Mouse (Mus musculus) liver, postnatal 0 days (tissue): ENCODE data around the gene Mical3. TPM values are rescaled to one million over a fixed set of nuclear protein-coding genes. Genes with fewer than 3 reads are reported as not detected.
A peak's percentile ranks its signal among the peaks of the same experiment; 100 is the strongest.

ENCODE experiments used
- ATAC-seq: fragments of 200-750 bp; cut with Nextera tagmentation; 2 replicates; pipeline ENCODE4 v1.8.0; 2017; ENCODE audit warnings: mild to moderate bottlenecking, moderate library complexity
- DNase-seq: peaks from one replicate; pipeline ENCODE4 v3.0.0-alpha.2; 2016
- H3K27ac ChIP-seq: fragments of 300-500 bp; sonication (generic); 2 replicates; pipeline ENCODE4 v1.5.1; 2014; ENCODE audit warnings: antibody characterized with exemption, moderate library complexity, mild to moderate bottlenecking, low read depth
- H3K27me3 ChIP-seq: fragments of 300-500 bp; sonication (generic); 2 replicates; pipeline ENCODE4 v1.6.1; 2014; ENCODE audit warnings: low read length, control low read depth, mixed read lengths; ENCODE audit not compliant: insufficient read depth
- H3K36me3 ChIP-seq: fragments of 300-500 bp; sonication (generic); replicated peaks from 2 replicates; pipeline ENCODE4 v1.6.1; 2014; ENCODE audit warnings: mild to moderate bottlenecking, control low read depth, low read length, moderate library complexity, mixed read lengths; ENCODE audit not compliant: insufficient read depth
- H3K4me1 ChIP-seq: fragments of 300-500 bp; sonication (generic); 2 replicates; pipeline ENCODE4 v1.6.1; 2014; ENCODE audit warnings: antibody characterized with exemption, mild to moderate bottlenecking, control low read depth; ENCODE audit not compliant: insufficient read depth
- H3K4me2 ChIP-seq: fragments of 300-500 bp; sonication (generic); 2 replicates; pipeline ENCODE4 v1.6.1; 2014; ENCODE audit warnings: low read depth, mild to moderate bottlenecking, low read length, moderate library complexity, mixed read lengths
- H3K4me3 ChIP-seq: fragments of 300-500 bp; sonication (generic); 2 replicates; pipeline ENCODE4 v1.5.1; 2014; ENCODE audit warnings: low read depth, low read length
- H3K9ac ChIP-seq: fragments of 300-500 bp; sonication (generic); replicated peaks from 2 replicates; pipeline ENCODE4 v1.6.1; 2014; ENCODE audit warnings: mild to moderate bottlenecking, moderate library complexity
- H3K9me3 ChIP-seq: fragments of 300-500 bp; sonication (generic); 2 replicates; pipeline ENCODE4 v1.6.1; 2016; ENCODE audit warnings: mild to moderate bottlenecking, control low read depth, low read length, mixed read lengths
- CTCF ChIP-seq: sonication (generic); IDR thresholded peaks from 2 replicates; pipeline ENCODE4 v1.5.1; 2016; ENCODE audit warnings: antibody characterized with exemption, low read depth
- EP300 ChIP-seq: IDR thresholded peaks from 2 replicates; pipeline ENCODE4 v1.6.1; 2016; ENCODE audit warnings: antibody characterized with exemption, low read depth, mild to moderate bottlenecking
- WGBS: fragments of 180-500 bp; shearing (Covaris S2); extraction: QIAGEN DNeasy Blood & Tissue Kit; methylation state at CpG from one replicate; pipeline ENCODE4 v1.1.7; 2014; ENCODE audit not compliant: insufficient replicate concordance; 5-methylcytosine and 5-hydroxymethylcytosine counted together
- polyA plus RNA-seq: library from polyadenylated mRNA; unstranded; fragments of >200 nt; fragmentation: Nextera tagmentation; extraction: Ambion mirVana; gene quantifications from 2 replicates; pipeline ENCODE4 v1.2.1, GENCODE M21; 2015

Mical3 gene
- polyA plus RNA-seq, 1 experiment from 2014 or later: 4.5 TPM

DNA sequence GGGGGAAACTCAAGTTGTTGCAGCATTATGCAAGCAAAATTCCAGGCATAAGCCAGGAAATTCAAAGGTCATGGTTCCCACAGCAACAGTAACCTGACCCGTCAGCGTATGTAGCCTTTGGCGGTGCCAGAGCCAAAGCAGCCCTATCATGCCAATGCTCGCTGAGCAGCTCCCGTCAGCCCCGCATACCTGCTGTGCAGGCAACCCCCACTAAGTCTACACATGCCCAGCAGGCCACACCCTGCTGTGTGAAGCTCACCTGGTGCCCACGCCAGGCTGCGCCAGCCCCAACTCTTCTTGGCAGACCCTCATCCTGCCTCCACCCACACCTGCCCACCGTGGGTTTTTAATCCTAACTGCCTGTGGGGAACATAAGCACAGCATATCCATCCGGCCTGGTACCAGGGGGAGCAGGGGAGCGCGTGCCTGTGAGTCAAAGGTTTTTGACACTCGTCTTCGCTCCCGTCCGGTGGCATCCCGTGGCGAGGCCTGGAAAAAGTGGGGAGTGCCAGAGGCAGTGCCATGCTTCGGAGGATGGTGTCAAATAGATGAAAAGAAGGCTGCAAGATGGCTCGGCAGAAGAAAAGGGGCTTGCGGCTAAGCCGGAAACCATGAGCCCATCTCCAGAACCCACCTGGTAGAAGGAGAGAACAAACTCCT is 43.1 kb downstream of the Mical3 start:
- no peak overlapping the region for H3K9ac ChIP-seq
- no peak overlapping the region for H3K4me2 ChIP-seq
- H3K27me3 ChIP-seq: no peaks in the 10 kb centered on the region
- peak overlapping the region; percentile 40; the same call in 1 of the 2 replicates for H3K27ac ChIP-seq
- H3K4me3 ChIP-seq: no peak overlapping the region
- no peaks in the 10 kb centered on the region for H3K36me3 ChIP-seq
- no peaks in the 10 kb centered on the region for H3K9me3 ChIP-seq
- no peak for TF ChIP-seq EP300
- no peak for TF ChIP-seq CTCF
- WGBS: 77% methylated on average over 22 of the region's 22 CpGs
- ATAC-seq (peak; percentile 45), DNase-seq (no peak)
- peaks cover 72% of the 10 kb centered on the region for H3K4me1 ChIP-seq

GRCm38 (mm10) chr6:121087127-121087526 is 43.7 kb downstream of the Mical3 start:
- H3K4me3 ChIP-seq: no peak overlapping the region
- H3K9ac ChIP-seq: no peak overlapping the region
- TF ChIP-seq CTCF: no peak
- no peak for TF ChIP-seq EP300
- no peak for DNase-seq
- no peaks in the 10 kb centered on the region for H3K27me3 ChIP-seq
- H3K27ac ChIP-seq: no peak overlapping the region
- no peak overlapping the region for H3K4me2 ChIP-seq
- WGBS: 73% methylated on average over 10 of the region's 10 CpGs
- H3K4me1 ChIP-seq: peaks cover 72% of the 10 kb centered on the region
- ATAC-seq: no peak
- no peaks in the 10 kb centered on the region for H3K9me3 ChIP-seq
- no peaks in the 10 kb centered on the region for H3K36me3 ChIP-seq

- no peaks in the 10 kb centered on the region for H3K36me3 ChIP-seq
- TF ChIP-seq CTCF (no peak), EP300 (no peak)
- no peak overlapping the region for H3K4me3 ChIP-seq
- H3K27me3 ChIP-seq: no peaks in the 10 kb centered on the region
- H3K9ac ChIP-seq: no peak overlapping the region
- ATAC-seq (no peak), DNase-seq (no peak)
- no peak overlapping the region for H3K27ac ChIP-seq
- H3K4me2 ChIP-seq: no peak overlapping the region
- WGBS: 60% methylated on average over 9 of the region's 9 CpGs
- H3K9me3 ChIP-seq: no peaks in the 10 kb centered on the region
- H3K4me1 ChIP-seq: peaks cover 69% of the 10 kb centered on the region
These were observed 44.6 kb downstream of the Mical3 start for GRCm38 (mm10) chr6:121086226-121086625.

GRCm38 (mm10) chr6:121084050-121084480 is 46.7 kb downstream of the Mical3 start:
- no peak overlapping the region for H3K4me3 ChIP-seq
- peaks cover 62% of the 10 kb centered on the region for H3K4me1 ChIP-seq
- H3K27ac ChIP-seq: peak overlapping the region; percentile 58
- H3K27me3 ChIP-seq: no peaks in the 10 kb centered on the region
- H3K4me2 ChIP-seq: peak overlapping the region; percentile 44
- DNase-seq (peak; percentile 58), ATAC-seq (peak; percentile 84)
- 41% methylated on average over 6 of the region's 6 CpGs for WGBS
- no peaks in the 10 kb centered on the region for H3K9me3 ChIP-seq
- no peaks in the 10 kb centered on the region for H3K36me3 ChIP-seq
- peak overlapping the region; percentile 40; the same call in 1 of the 2 replicates for H3K9ac ChIP-seq
- TF ChIP-seq EP300 (peak; percentile 90), CTCF (no peak)

DNA sequence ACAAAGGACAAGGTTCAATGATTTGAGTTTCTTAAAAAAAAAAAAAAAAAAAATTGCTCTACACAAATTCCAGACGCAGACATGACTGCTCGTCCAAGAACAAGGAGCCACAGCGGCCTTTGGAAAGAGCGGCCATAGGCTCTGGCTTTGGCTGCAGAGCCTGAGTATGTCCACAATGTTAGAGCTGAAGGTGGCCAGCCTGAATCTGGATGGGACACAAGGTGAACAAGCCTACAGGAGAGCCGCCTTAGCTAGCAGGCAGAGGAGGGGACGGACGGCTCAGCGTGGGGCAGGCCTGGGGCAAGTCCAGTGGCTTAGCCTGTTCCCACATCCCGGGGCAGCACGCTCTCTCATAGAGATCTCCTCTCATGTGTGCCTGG is 48.7 kb downstream of the Mical3 start:
- peaks cover 50% of the 10 kb centered on the region for H3K4me1 ChIP-seq
- TF ChIP-seq CTCF: no peak
- no peak for TF ChIP-seq EP300
- no peaks in the 10 kb centered on the region for H3K36me3 ChIP-seq
- H3K9me3 ChIP-seq: no peaks in the 10 kb centered on the region
- ATAC-seq (no peak), DNase-seq (no peak)
- no peak overlapping the region for H3K9ac ChIP-seq
- H3K27me3 ChIP-seq: no peaks in the 10 kb centered on the region
- WGBS: 86% methylated on average over 10 of the region's 10 CpGs
- no peak overlapping the region for H3K27ac ChIP-seq
- H3K4me3 ChIP-seq: no peak overlapping the region
- H3K4me2 ChIP-seq: no peak overlapping the region

DNA sequence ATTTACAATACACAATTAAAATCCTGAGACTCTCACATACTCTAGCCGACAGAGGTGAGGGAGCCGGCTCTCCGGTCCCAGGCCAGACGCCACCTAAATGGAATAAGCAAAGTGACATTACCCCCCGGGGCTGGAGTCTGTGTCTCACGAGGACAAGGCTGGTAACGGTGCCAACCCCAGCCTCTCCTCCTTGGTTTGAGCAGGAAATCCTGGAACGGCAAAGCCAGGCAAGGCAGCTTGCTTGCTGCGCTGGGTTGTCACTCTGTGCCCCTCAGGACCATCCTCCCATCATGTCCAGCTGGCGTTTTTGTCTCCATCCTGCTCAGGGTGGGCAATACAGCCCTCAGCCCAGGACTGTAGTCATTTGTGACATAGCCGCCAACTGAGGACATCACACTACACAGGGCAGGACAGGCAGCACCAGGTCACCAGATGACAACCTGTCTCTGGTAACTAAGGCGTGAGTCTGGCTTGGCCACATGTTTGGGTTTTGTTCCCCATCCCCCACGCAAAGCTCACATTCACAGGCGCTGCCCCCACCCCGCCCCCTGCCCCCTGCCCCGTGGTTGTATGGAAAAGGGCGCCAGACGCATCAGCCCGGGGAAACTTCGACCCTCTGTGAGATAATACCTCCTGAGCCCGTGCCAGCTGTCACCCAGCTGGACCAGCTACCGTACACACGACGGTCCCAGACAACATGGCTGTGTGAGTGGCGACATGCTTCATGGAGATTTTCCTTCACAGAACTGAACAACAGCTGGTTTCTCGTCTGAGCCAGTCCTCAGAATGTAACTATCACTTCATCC is 49.3 kb downstream of the Mical3 start:
- no peak overlapping the region for H3K9ac ChIP-seq
- DNase-seq: no peak
- peaks cover 50% of the 10 kb centered on the region for H3K4me1 ChIP-seq
- no peak overlapping the region for H3K4me3 ChIP-seq
- H3K9me3 ChIP-seq: no peaks in the 10 kb centered on the region
- H3K4me2 ChIP-seq: no peak overlapping the region
- 76% methylated on average over 26 of the region's 26 CpGs for WGBS
- H3K27ac ChIP-seq: no peak overlapping the region
- no peaks in the 10 kb centered on the region for H3K27me3 ChIP-seq
- no peaks in the 10 kb centered on the region for H3K36me3 ChIP-seq
- ATAC-seq: peak; percentile 11
- TF ChIP-seq CTCF (no peak), EP300 (no peak)
